8 mouse cellular contexts compared by ENCODE assay signal in the genomic region with DNA sequence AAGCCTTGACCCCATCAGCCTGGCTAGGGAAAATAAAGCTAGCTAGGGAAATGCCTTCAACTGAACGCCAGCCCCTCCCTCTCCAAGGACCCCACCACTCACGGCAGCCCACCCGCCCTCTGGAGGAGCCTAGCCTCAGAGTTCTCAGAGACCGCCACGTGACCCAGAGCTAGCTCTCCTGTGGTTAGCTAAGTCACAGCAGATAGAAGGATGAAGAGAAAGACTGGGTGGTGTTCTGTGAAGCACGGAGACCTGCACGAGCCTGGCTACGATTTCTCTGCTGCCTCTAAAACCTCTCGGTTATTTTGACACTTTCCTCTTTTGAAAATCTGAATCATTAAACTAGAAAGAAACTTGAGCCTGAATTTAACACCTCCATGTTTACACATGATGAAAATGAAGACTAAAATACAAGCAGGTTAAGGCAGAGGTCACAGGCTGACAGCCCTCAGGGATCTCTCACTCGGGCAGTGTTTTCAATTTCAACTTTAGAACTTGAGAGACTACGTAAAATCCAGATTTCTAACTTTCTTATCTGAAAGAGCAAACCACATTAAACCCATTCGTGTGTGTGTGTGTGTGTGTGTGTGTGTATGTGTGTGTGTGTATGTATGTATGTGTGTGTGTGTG. TPM values are rescaled to one million over a fixed set of nuclear protein-coding genes. Genes with fewer than 3 reads are reported as not detected.
DNase-seq lines count a peak whose midpoint lies in the region; ATAC-seq and TF ChIP-seq lines count a peak whose summit lies in the region.
"Had no signal": no experiment of that assay in that cellular context is flagged by ENCODE, and none has a peak within 500 bp of the region (broad histone marks: within the 10 kb centered on the region; RNA-seq: fewer than 3 reads in every experiment).

No protein-coding gene starts in this region.

- TF ChIP-seq POLR2A in lung, adult 2 months (IDR thresholded peaks at IDR 0.05; ENCODE audit: borderline replicate concordance, extremely low read depth, low read depth, low read length), result no peak

- no peak overlapping the region for H3K27ac ChIP-seq in lung, embryonic 14.5 days (ENCODE audit: low read depth)
- H3K27ac ChIP-seq in embryonic facial prominence, embryonic 11.5 days (replicated peaks; ENCODE audit: low read depth, low read length), result no peak overlapping the region
- H3K27ac ChIP-seq: neural tube, embryonic 12.5 days had no signal

- ATAC-seq in lung, embryonic 14.5 days (ENCODE audit: insufficient read depth), result peak; percentile 58; the same call in 1 of the 2 replicates
- ATAC-seq in embryonic facial prominence, embryonic 11.5 days (replicated peaks; ENCODE audit: insufficient number of reproducible peaks, low FRiP score, low TSS enrichment, low read depth), result peak; percentile 76; the same call in 1 of the 2 replicates

- H3K27me3 ChIP-seq in lung, embryonic 14.5 days (ENCODE audit: insufficient read depth, low read length), result no peaks in the 10 kb centered on the region
- no peaks in the 10 kb centered on the region for H3K27me3 ChIP-seq in embryonic facial prominence, embryonic 11.5 days (ENCODE audit: control insufficient read depth, insufficient read depth, low read length)
- H3K27me3 ChIP-seq: neural tube, embryonic 12.5 days had no signal

- peaks cover 12% of the 10 kb centered on the region; the same call in 1 of the 2 replicates for H3K36me3 ChIP-seq in lung, embryonic 14.5 days (ENCODE audit: insufficient read depth)
- no peaks in the 10 kb centered on the region for H3K36me3 ChIP-seq in embryonic facial prominence, embryonic 11.5 days (replicated peaks; ENCODE audit: control insufficient read depth, insufficient read depth, low read depth, low read length)
- H3K36me3 ChIP-seq: neural tube, embryonic 12.5 days had no signal

- no peak overlapping the region for H3K4me2 ChIP-seq in lung, embryonic 14.5 days
- H3K4me2 ChIP-seq in embryonic facial prominence, embryonic 11.5 days (ENCODE audit: low read depth, low read length), result no peak overlapping the region
- H3K4me2 ChIP-seq: neural tube, embryonic 12.5 days had no signal

- peaks cover 3% of the 10 kb centered on the region; the same call in 1 of the 2 replicates for H3K4me1 ChIP-seq in lung, embryonic 14.5 days (ENCODE audit: insufficient read depth)
- peaks cover 2% of the 10 kb centered on the region; the same call in 1 of the 2 replicates for H3K4me1 ChIP-seq in lung, adult 2 months (ENCODE audit: control insufficient read depth, insufficient read depth, low read length)
- H3K4me1 ChIP-seq in embryonic facial prominence, embryonic 11.5 days (ENCODE audit: control insufficient read depth, insufficient read depth, low read length), result peaks cover 2% of the 10 kb centered on the region; the same call in 1 of the 2 replicates

- no peak overlapping the region for H3K4me3 ChIP-seq in lung, embryonic 14.5 days (ENCODE audit: low read depth, low read length)
- H3K4me3 ChIP-seq in lung, adult 2 months (replicated peaks; ENCODE audit: extremely low read depth, low read depth, low read length), result no peak overlapping the region
- H3K4me3 ChIP-seq in embryonic facial prominence, embryonic 11.5 days (ENCODE audit: low read depth, low read length), result no peak overlapping the region
- H3K4me3 ChIP-seq: neural tube, embryonic 12.5 days had no signal

- no peaks in the 10 kb centered on the region for H3K9me3 ChIP-seq in lung, embryonic 14.5 days (ENCODE audit: low read depth, low read length)
- no peaks in the 10 kb centered on the region for H3K9me3 ChIP-seq in embryonic facial prominence, embryonic 11.5 days (replicated peaks; ENCODE audit: control insufficient read depth, low read length)
- H3K9me3 ChIP-seq: neural tube, embryonic 12.5 days had no signal

- peak; percentile 41 for DNase-seq in lung, embryonic 14.5 days
- DNase-seq in lung, adult 2 months, result no peak
- DNase-seq in embryonic facial prominence, embryonic 11.5 days (ENCODE audit: low spot score), result peak; percentile 73
- DNase-seq in liver, result peak; percentile 44
- peak; percentile 76 for DNase-seq in thymus, postnatal 14 days
- no peak for DNase-seq in left cerebral cortex, postnatal 14 days (ENCODE audit: low spot score in 2 of 2)
- DNase-seq in layer of hippocampus, postnatal 14 days (ENCODE audit: low spot score in 2 of 2), result no peak

- intact Hi-C loops in left cerebral cortex, postnatal 14 days (cut with DNase I), result no loop called here

- WGBS in lung, embryonic 14.5 days, result 20% methylated on average over 12 of the region's 12 CpGs
- WGBS in lung, adult 2 months, result 40% methylated on average over 12 of the region's 12 CpGs
- WGBS in embryonic facial prominence, embryonic 11.5 days, result 17% methylated on average over 12 of the region's 12 CpGs

- no peak for TF ChIP-seq CTCF in lung, embryonic 14.5 days (IDR thresholded peaks at IDR 0.05; ENCODE audit: low read depth)
- TF ChIP-seq CTCF in lung, adult 2 months (IDR thresholded peaks at IDR 0.05; ENCODE audit: insufficient read depth, low read length), result no peak

- no peak overlapping the region; the same call in 1 of the 2 replicates for H3K9ac ChIP-seq in lung, embryonic 14.5 days
- H3K9ac ChIP-seq in embryonic facial prominence, embryonic 11.5 days (replicated peaks; ENCODE audit: low read length), result no peak overlapping the region
- H3K9ac ChIP-seq: neural tube, embryonic 12.5 days had no signal

RNA-seq across cellular contexts. Expression of a gene that starts 8.3 kb away (rescaled TPM):
- polyA plus RNA-seq in lung, embryonic 14.5 days (2014; fragmentation: Nextera tagmentation; extraction: Ambion mirVana), result 27.5 and 28.0 TPM in 2 replicates
- polyA plus RNA-seq in lung, adult 2 months (2012; rRNA removed), result 26.3 and 27.9 TPM in 2 replicates
- polyA plus RNA-seq in embryonic facial prominence, embryonic 11.5 days (2014; fragmentation: Nextera tagmentation; extraction: Ambion mirVana), result 8.4 and 9.7 TPM in 2 replicates
- total RNA-seq in left cerebral cortex, postnatal 14 days (2021), result 10 to 100 TPM; 12.5 to 13.4 TPM
- total RNA-seq in layer of hippocampus, postnatal 14 days (2021), result 10 to 100 TPM; 20.9 to 21.7 TPM

Comparison
In these comparisons a context has a peak if more than half of its experiments do, and no peak if none do; other contexts are left out.
1. DNase-seq: peak in lung, embryonic 14.5 days (single experiment), embryonic facial prominence, embryonic 11.5 days (single experiment), liver (single experiment) and thymus, postnatal 14 days (single experiment); none in lung, adult 2 months (single experiment), left cerebral cortex, postnatal 14 days (0 of 2) and layer of hippocampus, postnatal 14 days (0 of 2).